Mouse (Mus musculus) cortical plate, adult 2 months (tissue): ENCODE measurements around the gene Acbd5.

ENCODE experiments used
- CTCF ChIP-seq: fragments of 200-500 bp; IDR thresholded peaks from 2 replicates; pipeline ENCODE4 v1.5.1; 2011; ENCODE audit warnings: mild to moderate bottlenecking, control low read depth, low read length; ENCODE audit not compliant: insufficient read depth; ENCODE audit errors: extremely low read depth
- POLR2A ChIP-seq: fragments of 200-500 bp; IDR thresholded peaks from 2 replicates; pipeline ENCODE4 v1.6.1; 2011; ENCODE audit warnings: mild to moderate bottlenecking, low read length, control low read depth; ENCODE audit not compliant: insufficient read depth; ENCODE audit errors: extremely low read depth

- TF ChIP-seq POLR2A (peak; percentile 89), CTCF (no peak)
Measured at GRCm38 (mm10) chr2:23155777-23156607, 88.0 kb downstream of the Acbd5 start, which contains the start of the genes Mastl and Yme1l1.
